Mouse (Mus musculus) E14TG2a.4 (cell line): ENCODE measurements at regions not wholly inside any gene's neighbourhood (a gene's known extent, or its start where the extent isn't known, plus 50 kb on each side); places are given as distances from the start of the nearest gene placed in this dataset.

Source experiments
- CTCF ChIP-seq: conservative IDR thresholded peaks from 2 replicates; pipeline ENCODE4 v1.5.1; 2014; ENCODE audit warnings: low read length
- NANOG ChIP-seq: IDR thresholded peaks from 2 replicates; pipeline ENCODE4 v1.6.1; 2014; ENCODE audit warnings: borderline replicate concordance, low read length, mixed read lengths

DNA sequence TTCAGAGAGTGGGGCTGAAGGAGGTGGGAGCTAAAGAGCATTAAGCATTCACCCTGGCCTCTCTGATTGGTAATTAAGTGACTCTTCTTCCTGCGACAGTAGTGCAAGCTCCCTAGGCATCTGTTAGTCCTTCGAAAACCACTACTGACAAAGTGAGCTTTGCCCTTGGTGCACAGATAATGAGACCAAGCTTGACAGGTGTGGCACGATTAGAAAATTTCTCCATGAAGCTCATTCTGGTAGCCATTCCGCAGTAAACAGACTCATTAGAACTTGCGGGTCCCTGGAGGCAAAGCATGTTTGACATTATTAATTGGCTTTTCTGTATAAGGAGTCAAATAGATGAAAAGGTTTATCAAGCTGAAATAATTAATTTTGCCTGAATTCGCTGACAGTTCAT lies 285.8 kb downstream of the Insig2 start:
- no peak for TF ChIP-seq CTCF
- TF ChIP-seq NANOG = no peak
